Mouse (Mus musculus) mouse embryonic stem cell (cell line): ENCODE measurements at regions not wholly inside any gene's neighbourhood (a gene's known extent, or its start where the extent isn't known, plus 50 kb on each side); places are given as distances from the start of the nearest gene placed in this dataset.
"Not testable (repeated sequence)": the region's sequence is repeated elsewhere in the genome, so short reads cannot be mapped to it uniquely, and the experiment has no call there.

ENCODE experiments used
- in situ Hi-C, 2 experiments: fragments of 300-500 bp; cut with MboI; formaldehyde crosslinking; loops; 1 replicate in 1 of 2; 3 replicates in 1 of 2; pipeline ENCODE4 v1.14.3; 2019 to 2020; ENCODE audit warnings: low sequenced_read_pairs in 2 of 2, low pct_unique_long_range_greater_than_20kb in 1 of 2, mixed read lengths in 1 of 2; ENCODE audit not compliant: unreplicated experiment in 1 of 2

DNA sequence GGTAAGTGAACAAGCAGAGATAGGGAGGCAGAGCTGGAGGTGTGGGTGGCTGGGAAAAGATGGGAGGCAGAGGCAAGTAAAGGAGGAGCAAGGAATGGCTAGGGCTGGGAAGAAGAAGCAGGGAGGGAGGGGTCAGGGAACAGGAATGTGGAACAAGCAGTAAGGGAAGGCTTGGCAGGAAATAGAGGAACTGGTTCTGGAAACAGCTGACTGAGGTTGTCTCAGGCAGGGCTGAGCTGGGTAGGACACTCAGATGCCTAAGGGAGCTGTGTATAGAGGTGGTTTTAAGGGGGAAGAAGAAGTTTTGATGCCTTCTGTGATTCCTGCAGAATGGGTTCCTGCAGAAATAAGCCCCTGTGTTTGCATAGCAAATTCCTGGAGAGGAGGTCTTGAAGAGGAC is 92.7 kb downstream of the Nucb2 start:
- in situ Hi-C loops = no loop called here

- in situ Hi-C loops = loop anchor here in 1 of 2 experiments (10.0 kb wide), 1 partner anchor 66 kb away; no protein-coding TSS in a partner anchor
Measured at GRCm38 (mm10) chr7:116600340-116600739, 96.2 kb downstream of the Nucb2 start.

DNA sequence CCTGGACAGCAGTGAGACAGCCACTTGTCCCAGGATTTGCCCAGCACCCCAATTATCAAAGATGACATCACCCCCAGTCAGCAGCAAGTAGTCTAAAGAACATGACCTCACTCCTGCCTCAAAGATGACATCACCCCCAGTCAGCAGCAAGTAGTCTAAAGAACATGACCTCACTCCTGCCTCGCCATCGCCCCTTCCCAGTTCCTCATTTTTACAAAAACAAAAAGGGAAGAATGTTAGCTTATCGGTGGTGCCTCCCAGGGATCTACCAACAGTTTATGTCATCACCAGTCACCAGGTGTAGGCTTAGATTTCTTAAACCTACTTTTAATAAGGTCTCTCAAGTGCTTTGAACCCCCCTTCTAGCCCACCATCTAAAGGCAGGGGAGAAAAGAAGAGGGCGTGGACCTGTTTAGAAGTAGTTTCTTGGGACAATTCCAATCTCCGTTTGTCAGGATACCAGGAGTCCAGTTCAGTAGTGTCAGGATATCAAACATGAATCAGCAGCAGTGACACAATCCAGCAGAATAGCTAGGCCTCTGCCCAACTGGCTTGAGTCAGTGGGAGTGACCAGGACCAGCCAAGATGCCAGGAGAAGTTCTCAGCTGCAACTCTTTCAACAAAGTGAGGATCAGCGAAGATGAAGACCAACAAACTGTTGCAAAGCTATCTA is 99.1 kb downstream of the Nucb2 start:
- in situ Hi-C loops = loop anchor here in 1 of 2 experiments (10.0 kb wide), 1 partner anchor 69 kb away; no protein-coding TSS in a partner anchor

GRCm38 (mm10) chr7:116603840-116604194 is 99.6 kb downstream of the Nucb2 start:
- in situ Hi-C loops = loop anchor here in 1 of 2 experiments (10.0 kb wide), 1 partner anchor 69 kb away; no protein-coding TSS in a partner anchor

- in situ Hi-C loops = loop anchor here in 1 of 2 experiments (10.0 kb wide), 1 partner anchor 71 kb away; no protein-coding TSS in a partner anchor
Measured at GRCm38 (mm10) chr7:116606255-116606654, 102.1 kb downstream of the Nucb2 start.

DNA sequence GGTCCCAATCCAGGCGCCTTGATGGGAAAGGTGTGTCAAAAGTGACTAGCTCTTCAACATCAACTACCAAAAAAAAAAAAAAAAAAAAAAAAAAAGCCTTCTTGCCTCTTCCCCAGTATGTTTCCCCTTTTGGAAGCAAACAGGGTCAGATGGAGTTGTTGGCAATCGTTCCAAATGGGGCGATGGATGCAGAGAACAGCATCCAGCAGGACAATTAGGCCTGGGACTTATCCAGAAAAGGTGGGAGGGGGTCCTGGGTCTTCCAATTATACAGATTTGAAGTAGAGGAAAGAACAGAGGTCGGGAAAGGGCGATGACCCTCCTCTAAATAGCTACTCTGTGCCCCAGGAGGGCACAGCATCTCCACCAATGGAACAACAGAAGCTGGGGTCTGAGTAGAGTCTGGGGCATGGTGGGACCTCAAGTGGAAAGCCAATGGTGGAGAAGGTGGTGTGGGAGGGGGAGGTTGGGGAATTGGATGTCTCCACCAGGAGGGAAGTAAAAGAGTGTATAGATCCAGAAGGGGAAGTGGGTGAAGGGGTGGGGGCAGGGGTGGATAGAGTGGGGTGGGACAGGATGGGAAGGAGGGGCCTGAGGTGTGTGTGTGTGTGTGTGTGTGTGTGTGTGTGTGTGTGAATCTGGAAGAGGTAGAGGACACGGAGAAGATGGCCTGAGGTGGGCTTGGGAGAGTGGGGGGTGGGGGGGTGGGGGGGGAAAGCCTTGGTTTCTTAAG is 102.7 kb downstream of the Nucb2 start:
- in situ Hi-C loops = loop anchor here in 1 of 2 experiments (10.0 kb wide), 1 partner anchor 72 kb away; no protein-coding TSS in a partner anchor

- in situ Hi-C loops = loop anchor here in 1 of 2 experiments (10.0 kb wide), 1 partner anchor 73 kb away; no protein-coding TSS in a partner anchor
Measured at GRCm38 (mm10) chr7:116607628-116608225, 103.6 kb downstream of the Nucb2 start.

GRCm38 (mm10) chr7:116608350-116609085 is 104.3 kb downstream of the Nucb2 start:
- in situ Hi-C loops = loop anchor here in 1 of 2 experiments (10.0 kb wide), 1 partner anchor 74 kb away; no protein-coding TSS in a partner anchor

DNA sequence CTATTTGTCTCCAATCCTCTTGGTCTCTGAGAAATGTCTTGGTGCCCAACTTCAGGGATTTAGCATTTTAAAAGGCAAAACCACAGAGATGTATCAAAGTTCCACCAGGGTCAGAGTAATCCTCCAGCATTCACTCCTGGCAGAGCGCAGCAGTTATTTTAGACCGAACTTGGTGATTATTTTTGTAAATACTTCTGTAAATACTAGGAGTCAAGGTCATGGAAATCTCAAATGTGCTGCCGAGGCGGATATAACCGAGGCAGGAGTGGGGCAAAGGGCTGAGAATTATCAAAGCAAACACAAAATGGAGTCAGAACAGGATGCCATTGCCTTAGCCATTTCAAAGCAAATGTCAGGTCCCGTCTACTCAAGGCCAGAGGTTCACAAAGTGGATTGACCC is 105.2 kb downstream of the Nucb2 start:
- in situ Hi-C loops = loop anchor here in 1 of 2 experiments (10.0 kb wide), 1 partner anchor 75 kb away; no protein-coding TSS in a partner anchor

DNA sequence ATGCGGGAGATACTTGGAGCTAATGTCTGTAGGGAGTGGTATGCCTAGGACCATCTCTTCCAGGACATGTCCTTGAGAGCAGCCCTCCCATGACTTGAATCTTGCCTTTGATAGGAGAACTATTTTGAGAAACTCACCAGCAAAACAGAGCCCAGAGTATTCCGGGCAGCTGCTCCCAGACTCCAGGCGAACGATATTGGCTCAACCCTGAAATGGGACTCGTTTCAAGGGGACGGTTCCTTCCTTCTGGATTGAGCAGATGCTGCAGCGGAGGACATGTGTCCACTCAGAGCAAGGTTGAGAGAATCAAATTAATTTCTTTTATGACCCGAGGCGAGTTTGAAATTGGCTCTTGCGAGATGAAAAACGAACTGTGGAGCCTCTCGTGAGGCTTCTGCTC is 105.7 kb downstream of the Nucb2 start:
- in situ Hi-C loops = loop anchor here in 1 of 2 experiments (10.0 kb wide), 2 partner anchors 75 to 155 kb away; no protein-coding TSS in a partner anchor

DNA sequence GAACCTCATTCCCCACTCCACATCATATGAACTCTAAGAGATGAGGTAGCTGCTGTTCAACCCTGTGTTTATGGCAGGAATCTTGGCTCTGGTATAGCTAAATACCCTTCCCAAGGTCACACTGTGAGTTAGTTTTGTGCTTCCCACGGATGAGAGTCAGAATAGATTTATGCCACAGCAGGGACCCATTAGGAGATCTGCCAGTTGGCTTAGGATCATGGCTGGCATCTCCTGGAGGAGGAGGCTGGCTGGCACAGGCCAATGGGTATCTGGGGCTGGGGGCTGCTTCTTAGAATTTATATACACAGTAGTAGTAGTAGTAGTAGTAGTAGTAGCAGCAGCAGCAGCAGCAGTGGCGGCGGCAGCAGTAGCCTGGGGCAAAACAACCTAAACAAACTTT is 111.8 kb downstream of the Nucb2 start:
- in situ Hi-C loops = loop anchor here in 1 of 2 experiments (10.0 kb wide), 1 partner anchor 161 kb away; no protein-coding TSS in a partner anchor

DNA sequence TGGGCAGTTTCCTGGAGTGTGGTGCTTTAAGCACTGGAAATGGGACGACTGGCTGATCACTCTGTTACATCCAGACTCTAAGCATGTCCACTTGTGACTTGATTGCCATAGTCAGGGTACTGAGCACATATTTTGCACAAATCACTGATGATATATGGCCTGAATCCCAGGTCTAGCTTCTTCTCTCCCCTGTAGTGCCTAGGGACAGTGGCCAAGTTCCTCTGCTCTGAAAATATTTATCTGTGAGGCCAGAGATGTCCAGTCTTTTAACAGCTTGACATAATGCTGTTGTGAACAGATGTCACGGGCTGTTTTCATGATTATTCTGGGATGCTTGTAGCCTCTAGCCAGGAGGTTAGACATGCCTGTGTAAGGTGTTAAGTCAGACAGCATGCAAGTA is 115.5 kb downstream of the Nucb2 start:
- in situ Hi-C loops = loop anchor here in 1 of 2 experiments (10.0 kb wide), 1 partner anchor 165 kb away; no protein-coding TSS in a partner anchor

DNA sequence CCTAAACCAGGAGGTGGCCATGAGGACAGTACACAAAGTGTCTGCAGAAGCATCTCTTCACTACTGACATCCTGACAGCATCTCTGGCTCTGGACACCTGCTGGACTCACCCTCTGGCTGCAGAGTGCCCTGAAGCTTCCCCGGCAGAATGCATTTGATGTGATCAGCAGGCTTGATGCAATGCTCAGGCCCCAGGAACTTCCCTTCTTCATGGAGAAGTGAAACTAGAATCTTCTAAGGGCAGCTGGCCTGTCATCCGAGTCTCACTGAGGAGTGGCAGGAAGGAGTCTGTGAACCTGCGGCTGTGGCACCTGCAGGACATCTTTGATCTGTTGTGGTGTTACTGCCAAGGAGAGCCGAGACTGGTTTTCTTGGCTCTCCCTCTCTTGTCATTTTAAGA is 116.2 kb downstream of the Nucb2 start:
- in situ Hi-C loops = no loop called here

DNA sequence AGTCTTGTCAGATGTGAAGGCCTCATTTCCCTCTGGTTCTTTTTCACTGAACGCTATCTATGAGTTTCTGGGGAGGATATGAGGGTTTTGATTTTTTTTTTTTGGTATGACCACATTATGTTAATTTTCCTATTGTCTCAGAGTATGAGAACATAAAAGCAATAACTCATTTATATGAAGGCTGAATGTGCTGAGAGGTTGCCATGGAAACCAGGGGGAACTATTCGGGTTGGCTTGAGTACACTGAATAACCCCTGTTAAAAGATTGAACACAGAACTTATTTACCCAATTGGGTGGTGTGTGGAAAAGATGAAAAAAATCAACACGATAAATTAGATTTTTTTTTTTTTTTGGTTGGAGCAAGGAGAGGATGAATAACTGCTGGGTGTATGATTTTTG is 129.0 kb downstream of the Nucb2 start:
- in situ Hi-C loops = no loop called here

DNA sequence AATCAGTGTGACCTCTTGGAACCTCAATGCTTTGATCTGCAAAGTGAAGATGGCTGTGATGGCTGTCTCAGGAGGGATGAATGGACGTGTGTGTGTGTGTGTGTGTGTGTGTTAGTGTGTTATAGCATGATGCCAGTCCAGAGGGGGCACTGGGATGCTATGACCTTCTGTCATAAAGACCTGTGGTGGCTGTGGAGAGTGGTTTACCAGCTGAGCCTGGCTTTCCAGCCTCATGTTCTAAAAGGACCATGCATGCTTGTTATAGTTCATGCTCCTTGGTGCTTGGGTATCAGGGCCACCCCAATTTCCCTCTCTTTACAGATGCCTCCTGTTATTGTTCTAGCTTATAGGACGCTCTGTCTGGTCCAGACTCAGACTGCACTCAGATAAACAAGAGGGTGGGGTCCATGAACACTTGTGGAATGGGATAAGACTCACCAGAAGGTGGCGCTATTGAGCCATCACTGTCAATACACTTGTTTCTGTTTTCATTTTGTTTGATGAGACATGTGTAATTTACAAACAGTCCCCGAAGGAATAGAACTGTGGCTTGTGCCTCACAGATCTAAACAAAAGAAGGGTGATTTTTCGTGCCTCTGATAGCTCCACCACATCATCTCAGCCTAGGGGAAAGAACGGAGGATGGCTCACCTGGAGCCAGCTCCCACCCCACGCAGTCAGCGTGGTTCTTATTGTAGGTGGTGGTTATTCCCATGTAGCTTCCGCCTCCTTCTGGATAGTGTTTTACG is 140.9 kb downstream of the Nucb2 start:
- in situ Hi-C loops = no loop called here

- in situ Hi-C loops = no loop called here
Measured at GRCm38 (mm10) chr7:116654466-116654865, 150.3 kb downstream of the Nucb2 start.

- in situ Hi-C loops = not testable (repeated sequence)
Measured at GRCm38 (mm10) chr7:116657040-116657439, 152.9 kb downstream of the Nucb2 start.

DNA sequence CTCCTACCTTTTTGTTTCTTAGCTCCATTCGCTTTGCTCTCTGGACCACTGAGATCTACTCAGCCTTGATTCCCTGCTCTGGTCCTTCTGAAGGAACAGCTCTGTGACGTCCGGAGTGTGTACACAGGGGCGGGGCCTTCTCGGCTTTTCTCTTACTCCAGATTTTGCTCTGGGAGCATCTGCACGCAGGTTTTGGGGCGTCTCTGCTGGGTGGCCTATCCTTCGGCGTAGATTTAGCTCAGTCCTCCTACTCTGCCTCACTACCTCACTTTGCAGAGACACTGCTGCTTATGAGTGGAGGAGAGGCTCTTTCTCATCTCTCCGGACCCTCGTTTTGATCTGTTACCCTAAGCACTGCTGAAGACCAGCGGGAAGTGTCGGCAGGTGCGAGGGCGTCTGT is 161.4 kb downstream of the Nucb2 start:
- in situ Hi-C loops = no loop called here
